Mouse (Mus musculus) small intestine, adult 2 months (tissue): Measurements from ENCODE around the gene Gars.

Source experiments
- CTCF ChIP-seq: fragments of 200-500 bp; IDR thresholded peaks from 2 replicates; pipeline ENCODE4 v1.5.1; 2012; ENCODE audit warnings: low read depth, mild to moderate bottlenecking, control low read depth, inconsistent platforms, low read length, moderate library complexity, mixed read lengths; ENCODE audit not compliant: insufficient replicate concordance, insufficient read length; ENCODE audit errors: extremely low read depth
- POLR2A ChIP-seq: fragments of 200-500 bp; IDR thresholded peaks from 2 replicates; pipeline ENCODE4 v1.6.1; 2012; ENCODE audit warnings: low read depth, mild to moderate bottlenecking, control low read depth, inconsistent platforms, low read length, moderate library complexity

DNA sequence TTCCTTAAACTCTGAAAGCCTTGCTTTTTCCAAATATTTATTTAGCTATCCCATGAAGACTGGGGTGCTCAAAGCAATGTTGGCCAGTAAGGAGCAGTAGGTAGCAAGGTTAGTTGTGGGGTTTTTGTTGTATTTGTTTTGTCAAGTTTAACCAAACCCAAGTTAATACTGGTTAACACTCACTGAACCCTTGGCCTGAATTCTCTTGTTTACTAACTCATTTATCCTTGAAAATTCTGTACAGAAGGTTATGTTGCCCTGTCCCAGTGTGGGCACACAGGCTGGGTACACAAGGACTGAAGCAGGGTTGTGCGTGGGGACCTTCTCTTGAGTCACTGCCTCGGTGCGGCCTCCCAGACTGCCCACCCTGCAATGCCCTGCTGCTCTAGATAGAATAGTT lies 41.4 kb upstream of the Gars start:
- TF ChIP-seq CTCF (no peak), POLR2A (no peak)
